Mouse (Mus musculus): ENCODE data around the gene Cdh22. TPM values are rescaled to one million over a fixed set of nuclear protein-coding genes. Genes with fewer than 3 reads are reported as not detected.

Cdh22 gene
- polyA plus RNA-seq, 1 experiment from 2014 or later = 1.0 TPM

DNA sequence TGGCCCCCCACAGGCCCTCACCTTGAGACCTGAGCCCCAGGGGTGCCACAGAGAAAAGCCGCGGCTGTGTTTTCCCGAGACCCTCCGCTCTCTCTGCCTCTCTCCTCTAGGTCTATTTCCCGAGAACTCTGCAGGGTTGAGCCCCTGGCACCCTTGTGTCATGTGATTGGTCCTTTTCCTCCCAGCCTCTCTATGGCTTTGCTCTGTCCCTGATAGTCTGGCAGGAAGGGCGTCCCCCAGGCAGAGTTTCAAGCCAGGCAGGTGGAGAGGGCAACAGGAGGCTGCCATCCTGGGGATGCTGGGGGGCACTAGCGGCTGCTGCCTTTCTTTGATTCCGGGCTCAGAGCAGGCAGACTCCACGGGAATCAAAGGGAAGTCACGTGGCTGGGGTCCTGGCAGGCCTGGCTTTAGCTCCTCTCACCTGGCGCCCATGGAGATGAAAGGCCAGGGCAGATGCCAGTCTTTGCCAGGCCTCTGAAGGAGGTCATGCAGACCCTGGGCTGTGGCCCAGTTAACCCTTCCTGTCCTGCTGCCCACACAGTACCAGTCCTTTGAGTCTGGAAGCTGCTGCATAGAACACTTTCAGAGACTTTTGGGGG, 8.6 kb upstream of the Cdh22 start:
- no peak for TF ChIP-seq EP300 (IDR thresholded peaks at IDR 0.05)
- TF ChIP-seq CTCF (IDR thresholded peaks at IDR 0.05) = no peak
- Histone ChIP-seq H3K27me3 (replicated peaks; ENCODE audit: insufficient read depth, low read length) (peaks cover 36% of the 10 kb centered on the region), H3K4me2 (replicated peaks; ENCODE audit: low read depth, low read length) (no peak overlapping the region), H3K27ac (ENCODE audit: low read length) (no peak overlapping the region), H3K4me1 (ENCODE audit: insufficient read depth, low read depth, low read length) (no peaks in the 10 kb centered on the region), H3K36me3 (ENCODE audit: insufficient read depth, low read length) (no peaks in the 10 kb centered on the region), H3K9ac (replicated peaks; ENCODE audit: low read depth) (no peak overlapping the region), H3K9me3 (ENCODE audit: low read length) (no peaks in the 10 kb centered on the region), H3K4me3 (ENCODE audit: low read depth, low read length) (no peak overlapping the region)
- no peak for ATAC-seq
- DNase-seq (ENCODE audit: low spot score) = no peak
- 4% methylated on average over 11 of the region's 11 CpGs for WGBS

GRCm38 (mm10) chr2:165242575-165242974, 7.9 kb upstream of the Cdh22 start:
- no peak overlapping the region for H3K4me2 ChIP-seq (replicated peaks; ENCODE audit: low read depth, low read length)
- H3K27ac ChIP-seq (ENCODE audit: low read length) = no peak overlapping the region
- no peaks in the 10 kb centered on the region for H3K9me3 ChIP-seq (ENCODE audit: low read length)
- H3K4me1 ChIP-seq (ENCODE audit: insufficient read depth, low read depth, low read length) = no peaks in the 10 kb centered on the region
- H3K4me3 ChIP-seq (ENCODE audit: low read depth, low read length) = no peak overlapping the region
- peaks cover 41% of the 10 kb centered on the region for H3K27me3 ChIP-seq (replicated peaks; ENCODE audit: insufficient read depth, low read length)
- ATAC-seq = no peak
- no peak overlapping the region for H3K9ac ChIP-seq (replicated peaks; ENCODE audit: low read depth)
- DNase-seq (ENCODE audit: low spot score) = no peak
- TF ChIP-seq CTCF (IDR thresholded peaks at IDR 0.05) = no peak
- TF ChIP-seq EP300 (IDR thresholded peaks at IDR 0.05) = no peak
- no peaks in the 10 kb centered on the region for H3K36me3 ChIP-seq (ENCODE audit: insufficient read depth, low read length)
- 4% methylated on average over 13 of the region's 13 CpGs for WGBS

GRCm38 (mm10) chr2:165241786-165242185, 7.1 kb upstream of the Cdh22 start:
- DNase-seq (ENCODE audit: low spot score) = no peak
- H3K27ac ChIP-seq (ENCODE audit: low read length) = no peak overlapping the region
- H3K4me2 ChIP-seq (replicated peaks; ENCODE audit: low read depth, low read length) = no peak overlapping the region
- H3K27me3 ChIP-seq (replicated peaks; ENCODE audit: insufficient read depth, low read length) = peaks cover 41% of the 10 kb centered on the region
- H3K4me1 ChIP-seq (ENCODE audit: insufficient read depth, low read depth, low read length) = no peaks in the 10 kb centered on the region
- WGBS = 46% methylated on average over 7 of the region's 7 CpGs
- TF ChIP-seq CTCF (IDR thresholded peaks at IDR 0.05) = no peak
- TF ChIP-seq EP300 (IDR thresholded peaks at IDR 0.05) = no peak
- no peaks in the 10 kb centered on the region for H3K9me3 ChIP-seq (ENCODE audit: low read length)
- ATAC-seq = no peak
- no peak overlapping the region for H3K9ac ChIP-seq (replicated peaks; ENCODE audit: low read depth)
- H3K4me3 ChIP-seq (ENCODE audit: low read depth, low read length) = no peak overlapping the region
- no peaks in the 10 kb centered on the region for H3K36me3 ChIP-seq (ENCODE audit: insufficient read depth, low read length)

DNA sequence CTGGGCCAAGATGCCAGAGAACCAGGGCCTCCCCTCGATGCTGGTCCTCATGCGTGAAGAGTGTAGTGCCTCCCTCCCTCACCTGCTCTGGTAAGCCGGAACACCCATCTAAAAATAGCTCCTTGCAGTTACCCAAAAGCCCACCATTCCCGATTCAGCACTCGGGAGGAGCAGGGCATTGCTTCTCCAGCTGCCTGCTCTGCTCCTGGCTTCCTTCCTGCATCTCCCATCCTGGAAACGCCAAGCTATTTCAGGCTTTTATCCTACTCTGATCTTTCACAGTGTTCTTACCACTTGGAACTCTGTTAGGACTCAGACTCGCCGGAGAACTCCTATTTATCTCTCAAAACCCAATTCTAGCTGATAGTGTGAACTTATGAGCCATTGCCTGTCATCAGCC, 5.7 kb upstream of the Cdh22 start:
- TF ChIP-seq CTCF (IDR thresholded peaks at IDR 0.05) (no peak), EP300 (IDR thresholded peaks at IDR 0.05) (no peak)
- WGBS = 25% methylated on average over 8 of the region's 8 CpGs
- no peaks in the 10 kb centered on the region for H3K9me3 ChIP-seq (ENCODE audit: low read length)
- peaks cover 47% of the 10 kb centered on the region for H3K27me3 ChIP-seq (replicated peaks; ENCODE audit: insufficient read depth, low read length)
- no peak overlapping the region for H3K27ac ChIP-seq (ENCODE audit: low read length)
- ATAC-seq = no peak
- H3K4me3 ChIP-seq (ENCODE audit: low read depth, low read length) = no peak overlapping the region
- H3K4me2 ChIP-seq (replicated peaks; ENCODE audit: low read depth, low read length) = no peak overlapping the region
- H3K9ac ChIP-seq (replicated peaks; ENCODE audit: low read depth) = no peak overlapping the region
- DNase-seq (ENCODE audit: low spot score) = no peak
- H3K36me3 ChIP-seq (ENCODE audit: insufficient read depth, low read length) = no peaks in the 10 kb centered on the region
- no peaks in the 10 kb centered on the region for H3K4me1 ChIP-seq (ENCODE audit: insufficient read depth, low read depth, low read length)

DNA sequence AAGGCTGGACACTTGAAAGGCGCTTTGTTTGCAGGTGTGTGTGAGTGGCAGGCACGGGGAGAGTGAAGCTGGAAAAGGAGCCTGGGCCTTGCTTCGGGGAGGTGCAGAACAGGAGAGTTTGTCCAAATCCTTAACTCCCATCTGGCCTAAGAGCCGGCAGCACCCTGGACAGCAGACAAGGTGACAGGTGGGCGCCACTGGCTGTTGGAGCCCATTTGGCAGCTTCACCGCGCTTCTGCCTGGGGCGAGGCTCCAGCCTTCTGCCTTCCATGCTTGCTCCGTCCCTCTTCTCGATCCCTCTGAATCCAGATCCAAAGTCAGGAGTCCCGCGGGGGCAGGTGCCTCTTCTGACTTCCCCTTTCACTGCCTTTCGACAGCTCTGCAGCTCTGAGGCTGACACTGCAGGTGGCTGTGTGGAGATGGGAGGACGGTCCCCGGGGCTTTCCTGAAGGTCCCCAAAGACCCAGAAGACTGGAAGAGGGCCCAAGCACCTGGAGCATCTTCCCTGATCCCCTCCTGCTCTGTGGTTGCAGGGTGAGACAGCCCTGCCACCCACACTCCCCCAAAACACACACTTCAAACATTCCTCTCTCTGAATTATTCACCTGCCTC, 5.0 kb upstream of the Cdh22 start:
- no peaks in the 10 kb centered on the region for H3K36me3 ChIP-seq (ENCODE audit: insufficient read depth, low read length)
- DNase-seq (ENCODE audit: low spot score) (peak; percentile 36), ATAC-seq (no peak)
- H3K27me3 ChIP-seq (replicated peaks; ENCODE audit: insufficient read depth, low read length) = peaks cover 45% of the 10 kb centered on the region
- no peak overlapping the region for H3K27ac ChIP-seq (ENCODE audit: low read length)
- 0 out of 2 replicates have a peak, but pooled peaks cover 2% of the 10 kb centered on the region for H3K4me1 ChIP-seq (ENCODE audit: insufficient read depth, low read depth, low read length)
- TF ChIP-seq CTCF (IDR thresholded peaks at IDR 0.05) = no peak
- TF ChIP-seq EP300 (IDR thresholded peaks at IDR 0.05) = no peak
- WGBS = 19% methylated on average over 15 of the region's 15 CpGs
- H3K9me3 ChIP-seq (ENCODE audit: low read length) = no peaks in the 10 kb centered on the region
- H3K9ac ChIP-seq (replicated peaks; ENCODE audit: low read depth) = no peak overlapping the region
- no peak overlapping the region for H3K4me2 ChIP-seq (replicated peaks; ENCODE audit: low read depth, low read length)
- H3K4me3 ChIP-seq (ENCODE audit: low read depth, low read length) = no peak overlapping the region

- Histone ChIP-seq H3K27me3 (replicated peaks; ENCODE audit: insufficient read depth, low read length) (peaks cover 56% of the 10 kb centered on the region), H3K4me2 (replicated peaks; ENCODE audit: low read depth, low read length) (no peak overlapping the region), H3K36me3 (ENCODE audit: insufficient read depth, low read length) (no peaks in the 10 kb centered on the region), H3K4me1 (ENCODE audit: insufficient read depth, low read depth, low read length) (0 out of 2 replicates have a peak, but pooled peaks cover 2% of the 10 kb centered on the region), H3K9me3 (ENCODE audit: low read length) (no peaks in the 10 kb centered on the region), H3K4me3 (ENCODE audit: low read depth, low read length) (no peak overlapping the region), H3K27ac (ENCODE audit: low read length) (no peak overlapping the region), H3K9ac (replicated peaks; ENCODE audit: low read depth) (no peak overlapping the region)
- ATAC-seq = no peak
- WGBS = 12% methylated on average over 12 of the region's 12 CpGs
- TF ChIP-seq CTCF (IDR thresholded peaks at IDR 0.05) (no peak), EP300 (IDR thresholded peaks at IDR 0.05) (no peak)
- no peak for DNase-seq (ENCODE audit: low spot score)
Observed at GRCm38 (mm10) chr2:165238416-165239145, 3.9 kb upstream of the Cdh22 start.
